36 mouse cellular contexts compared by ENCODE assay signal in genomic region chr9:99336538-99336937, GRCm38 (mm10). TPM values are rescaled to one million over a fixed set of nuclear protein-coding genes. Genes with fewer than 3 reads are reported as not detected.
"Had no signal": no experiment of that assay in that cellular context is flagged by ENCODE, and none has a peak within 500 bp of the region (broad histone marks: within the 10 kb centered on the region; RNA-seq: fewer than 3 reads in every experiment).

No protein-coding gene starts in this region.

- H3K27me3 ChIP-seq: limb, embryonic 12.5 days; limb, embryonic 13.5 days; limb, embryonic 15.5 days; liver, embryonic 12.5 days; liver, embryonic 15.5 days; lung, embryonic 15.5 days; midbrain, embryonic 12.5 days; midbrain, embryonic 13.5 days; midbrain, embryonic 15.5 days had no signal

- H3K4me2 ChIP-seq: limb, embryonic 12.5 days; limb, embryonic 13.5 days; limb, embryonic 15.5 days; liver, embryonic 11.5 days; liver, embryonic 12.5 days; liver, embryonic 13.5 days; liver, embryonic 15.5 days; lung, embryonic 14.5 days; lung, embryonic 15.5 days; midbrain, embryonic 11.5 days; midbrain, embryonic 12.5 days; midbrain, embryonic 13.5 days; midbrain, embryonic 15.5 days had no signal

- H3K9me3 ChIP-seq: limb, embryonic 10.5 days; limb, embryonic 12.5 days; limb, embryonic 13.5 days; limb, embryonic 15.5 days; liver, embryonic 12.5 days; liver, embryonic 13.5 days; liver, embryonic 15.5 days; lung, embryonic 15.5 days; megakaryocyte, embryonic 14.5 days; midbrain, embryonic 10.5 days; midbrain, embryonic 12.5 days; midbrain, embryonic 13.5 days; midbrain, embryonic 15.5 days had no signal

- DNase-seq: left cerebral cortex, postnatal 4 days; liver; liver, embryonic 13.5 days; liver, postnatal 0 days; lung, adult 18-20 months; lung, adult 2 months; lung, embryonic 14.5 days; lung, postnatal 10 days; lung, postnatal 14 days; lung, postnatal 36 days; lung, postnatal 4 days; midbrain, embryonic 14.5 days had no signal

- H3K4me3 ChIP-seq: left cerebral cortex, adult 2 months; limb, embryonic 10.5 days; limb, embryonic 12.5 days; limb, embryonic 13.5 days; limb, embryonic 15.5 days; liver, embryonic 12.5 days; liver, embryonic 13.5 days; liver, embryonic 15.5 days; lung, embryonic 15.5 days; megakaryocyte, embryonic 14.5 days; midbrain, embryonic 10.5 days; midbrain, embryonic 12.5 days; midbrain, embryonic 13.5 days; midbrain, embryonic 15.5 days; myocyte had no signal

- ATAC-seq: liver, embryonic 12.5 days; liver, postnatal 0 days; lung, postnatal 0 days; midbrain, embryonic 15.5 days; midbrain, embryonic 16.5 days had no signal

- H3K27ac ChIP-seq: left cerebral cortex, adult 2 months; limb, embryonic 10.5 days; limb, embryonic 12.5 days; limb, embryonic 13.5 days; limb, embryonic 15.5 days; liver, embryonic 12.5 days; liver, embryonic 13.5 days; liver, embryonic 14.5 days; liver, embryonic 15.5 days; lung, embryonic 15.5 days; macrophage; midbrain, embryonic 10.5 days; midbrain, embryonic 12.5 days; midbrain, embryonic 13.5 days; midbrain, embryonic 15.5 days had no signal

- H3K4me1 ChIP-seq: liver, embryonic 15.5 days; lung, embryonic 15.5 days; midbrain, embryonic 12.5 days; midbrain, embryonic 13.5 days; midbrain, embryonic 15.5 days had no signal

- H3K9ac ChIP-seq: limb, embryonic 12.5 days; limb, embryonic 13.5 days; limb, embryonic 15.5 days; liver, embryonic 12.5 days; liver, embryonic 13.5 days; liver, embryonic 14.5 days; liver, embryonic 15.5 days; liver, postnatal 0 days; lung, embryonic 14.5 days; lung, embryonic 15.5 days; midbrain, embryonic 12.5 days; midbrain, embryonic 13.5 days; midbrain, embryonic 15.5 days had no signal

- H3K36me3 ChIP-seq: limb, embryonic 10.5 days; limb, embryonic 12.5 days; limb, embryonic 13.5 days; limb, embryonic 15.5 days; liver, embryonic 12.5 days; liver, embryonic 13.5 days; liver, embryonic 15.5 days; lung, embryonic 15.5 days; midbrain, embryonic 10.5 days; midbrain, embryonic 12.5 days; midbrain, embryonic 13.5 days; midbrain, embryonic 15.5 days had no signal

RNA-seq across cellular contexts. Expression of gene Esyt3, which starts 21.8 kb away (rescaled TPM):
- total RNA-seq: megakaryocyte progenitor cell, adult 5-6 weeks; megakaryocyte, adult 5-6 weeks; megakaryocyte-erythroid progenitor cell, adult 5-6 weeks; monocyte, adult 5-6 weeks had no signal
- polyA plus RNA-seq: macrophage had no signal
